Mouse (Mus musculus) kidney, adult 11 months (tissue): ENCODE data around the gene Nipal3.

ENCODE experiments used
- DNase-seq: peaks from one replicate; pipeline ENCODE4 v3.0.0; 2022

Gene Nipal3

DNA sequence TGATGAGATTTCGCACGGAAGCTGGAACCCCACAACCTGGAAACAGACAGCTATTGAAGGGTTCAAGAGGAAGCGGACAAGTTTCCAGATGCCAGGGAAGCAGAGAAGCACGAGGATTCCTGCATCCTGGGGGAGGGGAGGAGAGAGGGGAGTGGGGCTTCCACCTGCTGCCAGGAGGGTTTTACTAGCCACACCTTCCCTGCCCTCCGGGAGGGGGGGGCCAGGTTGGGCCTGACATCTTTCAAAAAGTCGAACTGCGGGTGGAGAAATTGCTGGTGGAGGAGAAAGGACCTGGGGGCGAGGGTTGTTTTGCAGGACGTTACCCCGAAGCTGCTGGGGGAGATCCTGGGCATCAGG, 61.8 kb downstream of the Nipal3 start:
- no peak for DNase-seq

DNA sequence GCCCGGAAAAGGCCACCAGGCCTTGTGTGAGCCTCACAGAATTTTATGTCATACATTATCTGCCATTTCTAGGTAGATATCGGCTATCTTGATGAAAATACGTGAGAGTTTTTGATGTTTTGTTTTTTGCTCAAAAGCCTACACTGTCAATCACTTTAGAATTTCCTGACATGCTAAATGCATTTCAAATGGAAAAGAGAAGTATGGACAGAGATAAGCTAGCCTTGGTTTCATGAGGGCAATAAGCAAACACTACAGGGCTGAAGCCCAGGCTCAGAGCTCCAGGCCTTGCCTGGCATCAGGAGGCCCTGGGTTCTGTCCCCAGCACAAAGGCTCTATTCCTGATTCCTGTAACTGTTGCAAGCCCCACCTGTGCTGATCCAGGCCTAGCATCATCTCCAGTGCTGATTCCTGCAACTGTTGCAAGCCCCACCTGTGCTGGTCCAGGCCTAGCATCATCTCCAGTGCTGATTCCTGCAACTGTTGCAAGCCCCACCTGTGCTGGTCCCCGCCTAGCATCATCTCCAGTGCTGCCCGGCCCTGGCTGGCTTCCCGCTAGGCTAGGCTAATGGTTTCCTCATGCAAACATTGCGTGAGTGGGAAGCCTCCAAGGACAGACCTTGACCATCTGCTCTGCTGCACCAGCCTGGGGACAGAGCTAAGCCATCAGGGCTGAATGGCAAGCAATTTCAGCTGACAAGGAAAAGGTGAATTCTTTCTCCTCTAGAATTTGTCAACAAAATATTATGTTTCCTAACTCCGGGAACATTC, 64.7 kb downstream of the Nipal3 start:
- no peak for DNase-seq

DNA sequence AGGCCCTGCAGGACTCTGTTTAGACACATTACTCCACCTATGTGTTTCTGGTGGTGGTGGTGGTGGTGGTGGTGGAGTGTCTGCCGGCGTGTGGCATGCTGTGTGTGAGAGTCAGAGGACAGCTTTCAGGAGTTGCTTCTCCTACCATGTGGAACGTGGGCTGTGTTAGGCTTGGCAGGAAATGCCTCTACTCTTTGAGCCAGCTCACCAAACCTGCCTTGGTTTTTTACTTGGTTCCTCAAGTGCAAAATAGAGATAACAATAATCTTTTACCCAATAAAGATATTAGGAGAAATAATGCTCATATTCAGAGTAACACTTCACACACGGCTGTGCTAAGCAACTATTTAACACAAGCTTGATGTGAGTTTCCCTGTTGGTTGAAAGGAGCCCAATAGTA, 65.5 kb downstream of the Nipal3 start:
- DNase-seq: no peak

DNA sequence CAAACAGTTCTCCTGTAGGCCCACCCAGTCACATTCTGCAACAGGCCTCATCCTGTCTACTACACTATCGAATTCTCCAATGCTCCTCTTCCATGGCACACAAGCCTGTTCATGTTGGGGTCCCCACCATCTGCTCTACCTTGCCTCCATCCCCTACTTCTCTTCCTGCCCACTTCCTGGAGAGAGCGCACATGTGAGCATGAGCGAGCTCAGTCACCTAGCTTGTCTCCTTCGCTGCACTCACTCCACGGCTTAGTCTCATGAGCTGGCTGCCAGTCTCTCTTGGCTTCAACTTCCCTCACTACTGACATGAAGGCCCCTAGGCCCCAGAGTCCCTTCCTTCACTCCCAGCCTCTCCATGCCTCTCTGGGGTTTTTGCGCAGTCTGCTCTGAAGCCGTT, 68.3 kb downstream of the Nipal3 start:
- no peak for DNase-seq

DNA sequence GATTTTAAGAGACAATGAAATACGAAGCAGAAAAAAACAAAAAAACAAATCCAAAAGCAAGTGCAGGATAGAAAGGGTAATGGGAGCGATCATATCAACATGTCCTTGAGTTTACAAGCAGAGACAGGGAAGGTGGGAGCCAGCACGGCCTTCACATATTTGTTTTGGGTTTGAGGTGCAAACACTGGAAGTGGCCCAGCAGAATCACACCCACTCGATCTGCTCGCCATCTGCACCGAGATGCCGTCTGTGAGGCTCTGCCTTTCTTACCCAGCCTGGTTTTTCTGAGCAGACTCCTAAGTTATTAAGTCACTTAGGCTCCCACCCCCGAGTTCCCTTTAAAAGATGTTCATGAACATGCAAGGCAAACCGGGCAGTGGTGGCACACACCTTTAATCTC, 69.2 kb downstream of the Nipal3 start:
- no peak for DNase-seq

DNA sequence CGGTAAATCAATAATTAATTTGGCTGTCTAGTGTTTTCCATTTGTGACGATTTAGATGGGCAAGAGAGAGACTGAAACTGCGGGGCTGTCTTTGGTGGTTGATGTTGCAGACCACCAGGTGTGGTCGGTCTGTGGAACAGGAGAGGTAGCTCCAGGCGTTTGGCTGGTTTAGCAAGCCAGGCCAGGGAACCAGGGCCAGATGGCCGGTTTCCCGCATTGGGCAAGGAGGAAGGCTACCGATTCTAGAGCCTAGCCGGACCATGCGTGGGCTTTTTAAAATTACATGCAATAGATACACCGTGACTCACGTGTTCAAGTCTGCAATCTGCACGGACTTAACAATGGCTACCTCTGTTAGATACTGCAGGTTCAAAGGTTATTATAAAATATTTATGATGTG, 73.9 kb downstream of the Nipal3 start:
- no peak for DNase-seq

DNA sequence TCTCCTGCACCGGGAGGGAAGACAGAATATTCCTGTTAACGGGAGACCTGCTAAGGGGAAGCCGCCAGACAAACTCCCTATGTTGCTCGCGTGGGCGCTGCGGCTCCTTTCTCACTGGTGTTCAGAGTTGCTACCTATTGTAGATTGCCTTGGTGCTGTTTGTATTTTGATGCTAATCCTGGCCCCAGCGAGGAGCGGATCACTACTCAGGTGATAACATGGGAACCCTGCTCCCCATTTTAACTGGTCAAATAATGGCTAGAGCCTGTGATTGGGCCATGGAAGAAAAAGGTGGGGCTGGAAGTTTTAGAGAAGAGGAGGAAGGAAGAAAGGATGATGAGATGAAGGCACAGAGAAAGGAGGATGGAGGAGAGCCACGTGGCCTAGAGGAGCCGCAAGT, 74.4 kb downstream of the Nipal3 start:
- DNase-seq: no peak

DNA sequence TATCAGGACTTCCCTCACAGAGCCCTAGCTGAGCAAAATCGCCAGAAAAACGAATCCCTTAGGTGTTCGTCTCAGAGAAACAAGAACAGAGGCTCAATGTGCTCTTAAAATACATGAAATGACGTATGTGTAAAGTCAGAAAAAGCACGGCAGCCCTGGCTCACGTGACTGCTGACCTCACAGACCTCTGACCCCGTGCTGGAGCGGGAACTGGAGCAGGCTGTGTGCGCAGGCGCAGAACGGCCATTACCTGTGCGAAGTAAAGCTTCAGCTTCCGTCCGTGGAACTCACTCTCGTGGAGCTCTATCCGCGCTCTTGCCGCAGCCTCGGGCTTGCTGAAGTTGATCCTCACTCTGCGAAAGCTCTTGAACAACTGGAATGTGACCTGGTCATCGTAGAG, 74.8 kb downstream of the Nipal3 start:
- no peak for DNase-seq

DNA sequence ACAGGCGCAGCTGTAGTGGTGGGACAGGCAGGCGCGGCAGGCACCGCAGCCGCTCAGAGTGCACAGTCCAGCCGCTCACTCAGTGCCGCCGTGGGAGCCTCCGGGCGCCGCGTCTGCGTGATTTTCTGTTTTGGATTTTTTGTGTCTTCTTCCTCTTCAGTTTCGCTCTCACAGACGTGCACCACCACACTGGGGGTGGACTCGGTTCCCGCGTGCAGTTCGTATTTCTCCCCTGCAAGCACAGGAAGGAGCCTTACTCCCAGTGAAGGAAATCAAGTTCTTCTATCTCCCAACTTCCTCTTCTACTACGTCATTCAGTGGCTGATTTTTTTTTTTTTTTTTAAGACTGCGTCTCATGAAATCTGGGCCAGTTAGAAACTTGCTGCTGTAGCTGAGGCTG, 78.5 kb downstream of the Nipal3 start:
- no peak for DNase-seq

DNA sequence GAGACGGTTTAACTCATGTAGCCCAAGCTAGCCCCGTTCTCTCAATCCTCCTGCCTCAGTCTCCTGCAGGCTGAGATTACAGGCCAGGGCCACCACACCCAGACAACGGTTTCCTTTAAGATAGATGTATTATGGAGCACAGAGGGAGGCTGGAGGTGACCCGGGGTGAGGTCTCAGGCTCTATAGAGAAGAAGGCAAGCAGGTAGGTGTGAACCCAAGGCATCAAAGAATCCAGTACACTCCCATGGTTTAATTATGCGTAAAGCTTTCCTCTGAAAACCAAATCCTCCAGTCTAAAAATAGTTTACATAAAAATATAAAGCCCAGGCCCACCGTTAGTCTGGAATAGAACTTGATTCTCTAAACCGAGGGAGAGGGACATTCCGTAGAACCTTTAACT, 81.3 kb downstream of the Nipal3 start:
- no peak for DNase-seq

DNA sequence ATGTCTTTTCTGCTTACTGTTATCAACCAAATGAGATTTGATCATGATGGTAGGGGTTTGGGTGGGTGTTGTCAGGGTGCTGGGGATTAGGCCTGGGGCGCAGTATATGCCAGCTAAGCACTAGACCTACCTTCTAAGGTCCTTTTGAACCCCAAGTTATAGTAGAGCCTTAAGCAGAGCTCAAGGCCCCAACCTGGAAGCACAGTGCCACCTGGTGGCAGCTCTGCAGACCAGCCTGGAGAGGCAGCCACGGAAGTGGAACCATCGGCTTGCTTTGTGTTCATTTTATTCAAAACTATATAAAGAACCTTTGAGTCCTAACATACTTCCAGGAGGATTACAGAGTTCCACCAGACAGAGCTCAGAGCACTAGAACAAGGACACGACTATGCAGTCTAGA, 83.2 kb downstream of the Nipal3 start:
- peak; percentile 15 for DNase-seq

DNA sequence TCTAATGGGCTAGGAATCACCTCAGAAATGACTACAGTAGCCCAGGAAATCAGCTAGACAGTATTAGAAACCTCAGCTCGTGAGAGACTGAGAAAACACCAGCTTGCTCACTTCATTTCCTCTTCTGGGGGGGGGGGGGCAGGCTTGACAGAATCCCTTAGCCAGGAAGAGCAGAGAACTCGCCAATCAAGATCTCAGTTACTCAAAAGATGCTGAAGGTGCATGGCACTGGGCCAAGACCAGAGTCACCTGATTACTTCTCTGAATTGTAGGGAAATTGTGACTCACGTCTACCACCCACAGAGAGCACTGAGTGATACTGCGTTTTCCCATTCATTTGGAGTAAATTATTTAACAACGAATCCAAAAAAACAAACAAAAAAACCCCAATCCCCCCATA, 88.7 kb downstream of the Nipal3 start:
- DNase-seq: peak; percentile 11

DNA sequence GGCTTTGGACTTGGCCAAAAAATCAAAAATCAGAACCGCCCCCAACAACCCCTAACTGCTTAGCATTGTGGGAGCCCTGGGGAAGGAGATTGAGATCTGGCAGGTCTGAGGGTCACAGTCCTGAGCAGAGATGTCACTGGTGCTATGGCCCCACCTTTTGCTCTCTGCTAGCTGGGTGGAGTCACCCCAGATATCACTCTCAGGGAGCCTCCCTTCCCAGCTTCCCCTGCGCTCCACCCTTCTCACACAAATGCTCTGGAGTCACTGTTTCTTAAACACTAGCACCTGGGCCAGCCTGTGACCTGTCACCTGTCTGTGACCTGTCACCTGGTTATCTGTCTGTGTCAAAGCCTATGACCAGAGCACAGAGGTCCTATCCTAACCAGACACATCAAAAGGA, 89.9 kb downstream of the Nipal3 start:
- DNase-seq: no peak

DNA sequence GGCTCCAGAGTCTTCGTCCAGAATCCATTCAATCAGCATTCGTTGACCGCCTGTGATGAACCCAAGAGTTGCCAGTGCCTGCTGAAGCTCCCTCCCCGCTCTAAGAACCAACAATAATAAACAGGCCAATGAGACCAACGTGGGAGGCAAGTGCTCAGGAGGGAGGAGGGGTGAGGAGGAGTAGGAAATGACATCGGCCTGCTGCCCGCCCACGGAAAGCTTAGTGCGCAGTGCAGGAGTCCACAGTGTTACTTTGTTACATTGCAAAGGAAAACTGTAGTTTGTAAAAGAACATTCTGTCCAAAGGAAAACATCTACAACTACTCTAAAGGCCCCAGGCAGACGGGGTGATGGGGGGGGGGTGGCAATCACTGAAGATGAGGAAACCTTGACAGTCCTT, 90.8 kb downstream of the Nipal3 start:
- DNase-seq: no peak

DNA sequence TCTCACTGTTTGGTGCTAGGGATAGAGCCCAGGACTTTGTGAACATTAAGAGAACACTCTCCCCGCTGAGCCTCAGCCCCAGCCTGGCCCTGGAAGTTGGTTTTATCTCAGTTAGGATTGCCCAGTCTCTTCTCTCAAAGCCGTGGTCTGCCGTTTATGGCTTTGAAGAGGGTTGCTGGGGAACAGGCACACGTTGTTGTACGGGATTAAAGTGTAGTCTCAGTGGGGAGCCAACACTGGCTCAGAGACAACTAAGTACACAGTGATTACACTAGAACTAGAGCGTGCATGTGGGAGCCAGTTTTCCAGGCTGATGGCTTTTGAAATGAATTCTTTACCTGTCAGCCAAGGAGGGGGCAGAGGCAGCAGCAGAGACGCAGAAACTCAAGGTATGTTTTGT, 93.0 kb downstream of the Nipal3 start:
- no peak for DNase-seq

DNA sequence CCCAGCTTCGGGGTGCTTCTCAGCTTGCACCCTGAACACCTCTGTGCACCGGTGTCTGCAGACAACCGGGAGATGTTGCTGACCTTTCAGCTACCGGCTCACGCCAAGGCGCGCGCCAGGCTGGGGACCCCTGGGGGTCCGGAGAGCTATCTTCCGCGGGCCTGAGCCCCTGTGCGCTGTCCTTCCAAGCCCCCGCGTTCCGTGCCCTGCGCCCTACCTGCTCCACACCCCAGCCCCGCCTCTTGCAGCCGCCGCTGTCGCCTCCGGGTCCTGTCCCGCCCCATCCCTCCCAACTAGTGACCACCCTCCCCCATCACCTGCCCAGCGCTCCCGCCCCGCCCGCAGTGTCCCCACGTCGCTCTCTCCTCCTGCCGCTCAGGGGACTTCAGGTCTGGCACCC, 96.8 kb downstream of the Nipal3 start, which contains the start of gene Ncmap:
Ncmap (minus strand) TSS at position 237 of the 400 bp plus-strand sequence.
- no peak for DNase-seq

DNA sequence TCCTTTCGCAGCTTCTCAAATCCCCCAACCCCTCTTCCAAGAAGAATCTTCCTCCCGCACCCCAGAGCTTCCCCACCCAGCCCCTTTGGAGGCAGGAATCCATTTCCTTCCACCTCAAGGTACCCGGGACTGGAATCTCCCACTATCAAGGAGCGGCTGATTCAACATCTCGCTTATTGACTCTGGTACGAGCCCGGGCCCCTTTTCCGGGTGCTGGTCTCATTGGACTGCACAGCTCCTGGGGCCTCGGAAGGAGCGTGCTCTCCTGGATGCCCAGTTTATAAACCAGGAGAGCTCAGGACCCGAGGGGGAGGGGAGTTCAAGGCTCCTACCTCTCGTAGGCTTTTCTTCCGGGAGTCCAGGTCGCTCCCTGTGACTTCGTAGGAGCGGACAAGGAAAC, 97.3 kb downstream of the Nipal3 start:
- DNase-seq: no peak

DNA sequence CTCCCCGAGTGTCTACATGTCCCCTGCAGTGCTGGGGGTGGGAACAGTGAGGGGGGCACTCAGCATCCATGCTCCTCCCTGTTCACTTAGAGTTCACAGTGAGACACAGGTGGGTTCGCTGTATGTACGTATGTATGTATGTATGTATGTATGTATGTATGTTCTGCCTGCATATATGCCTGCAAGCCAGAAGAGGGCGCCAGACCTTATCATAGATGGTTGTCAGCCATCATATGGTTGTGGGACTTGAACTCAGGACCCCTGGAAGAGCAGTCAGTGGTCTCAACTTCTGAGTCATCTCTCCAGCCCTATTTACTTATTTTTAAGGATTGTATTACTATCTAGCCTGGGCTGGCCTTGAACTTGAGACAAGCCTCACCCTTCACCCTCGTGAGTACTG, 98.5 kb downstream of the Nipal3 start:
- DNase-seq: no peak
